ENCODE assay signal across 9 mouse cellular contexts in genomic region chr14:79843135-79843550, GRCm38 (mm10).
DNase-seq lines count a peak whose midpoint lies in the region; ATAC-seq lines count a peak whose summit lies in the region.
"Had no signal": no experiment of that assay in that cellular context is flagged by ENCODE, and none has a peak within 500 bp of the region (broad histone marks: within the 10 kb centered on the region; RNA-seq: fewer than 3 reads in every experiment).

No protein-coding gene starts in this region.

- H3K4me3 ChIP-seq in limb, embryonic 11.5 days (ENCODE audit: low read depth, low read length): no peak overlapping the region
- H3K4me3 ChIP-seq in limb, embryonic 10.5 days: no peak overlapping the region
- H3K4me3 ChIP-seq in embryonic facial prominence, embryonic 11.5 days (ENCODE audit: low read depth, low read length): no peak overlapping the region
- no peak overlapping the region for H3K4me3 ChIP-seq in limb, embryonic 12.5 days (replicated peaks)
- H3K4me3 ChIP-seq: embryonic facial prominence, embryonic 12.5 days had no signal

- no peak overlapping the region for H3K27ac ChIP-seq in limb, embryonic 11.5 days (replicated peaks; ENCODE audit: low read depth, low read length)
- H3K27ac ChIP-seq in limb, embryonic 10.5 days: no peak overlapping the region
- no peak overlapping the region for H3K27ac ChIP-seq in embryonic facial prominence, embryonic 11.5 days (replicated peaks; ENCODE audit: low read depth, low read length)
- no peak overlapping the region for H3K27ac ChIP-seq in limb, embryonic 12.5 days
- H3K27ac ChIP-seq: embryonic facial prominence, embryonic 12.5 days had no signal

- H3K36me3 ChIP-seq in limb, embryonic 11.5 days (ENCODE audit: control insufficient read depth, insufficient read depth, low read length): no peaks in the 10 kb centered on the region
- H3K36me3 ChIP-seq in limb, embryonic 10.5 days: no peaks in the 10 kb centered on the region
- no peaks in the 10 kb centered on the region for H3K36me3 ChIP-seq in embryonic facial prominence, embryonic 11.5 days (replicated peaks; ENCODE audit: control insufficient read depth, insufficient read depth, low read depth, low read length)
- no peaks in the 10 kb centered on the region for H3K36me3 ChIP-seq in limb, embryonic 12.5 days
- H3K36me3 ChIP-seq: embryonic facial prominence, embryonic 12.5 days had no signal

- 0 out of 2 replicates have a peak, but pooled peaks cover 2% of the 10 kb centered on the region for H3K27me3 ChIP-seq in limb, embryonic 11.5 days (ENCODE audit: control insufficient read depth, insufficient read depth, low read length)
- H3K27me3 ChIP-seq in limb, embryonic 10.5 days (ENCODE audit: low read depth, poor library complexity, severe bottlenecking): 0 out of 2 replicates have a peak, but pooled peaks cover 13% of the 10 kb centered on the region
- H3K27me3 ChIP-seq in embryonic facial prominence, embryonic 11.5 days (ENCODE audit: control insufficient read depth, insufficient read depth, low read length): no peaks in the 10 kb centered on the region
- H3K27me3 ChIP-seq in limb, embryonic 12.5 days: peaks cover 6% of the 10 kb centered on the region; the same call in 1 of the 2 replicates
- H3K27me3 ChIP-seq: embryonic facial prominence, embryonic 12.5 days had no signal

- no peak overlapping the region for H3K4me2 ChIP-seq in limb, embryonic 11.5 days (ENCODE audit: low read depth, severe bottlenecking)
- no peak overlapping the region for H3K4me2 ChIP-seq in embryonic facial prominence, embryonic 11.5 days (ENCODE audit: low read depth, low read length)
- peak overlapping the region; percentile 23; the same call in 1 of the 2 replicates for H3K4me2 ChIP-seq in limb, embryonic 12.5 days
- H3K4me2 ChIP-seq: embryonic facial prominence, embryonic 12.5 days had no signal

- ATAC-seq in limb, embryonic 11.5 days (ENCODE audit: insufficient number of reproducible peaks, low FRiP score, low TSS enrichment, low read depth): no peak
- ATAC-seq in embryonic facial prominence, embryonic 11.5 days (replicated peaks; ENCODE audit: insufficient number of reproducible peaks, low FRiP score, low TSS enrichment, low read depth): no peak; the same call in 1 of the 2 replicates
- ATAC-seq in limb, embryonic 12.5 days (ENCODE audit: insufficient number of reproducible peaks, insufficient read depth, low FRiP score, low TSS enrichment, low read depth): no peak

- DNase-seq in adrenal gland, postnatal 25 days: peak; percentile 5
- no peak for DNase-seq in adrenal gland, adult 18-20 months (ENCODE audit: low spot score in 2 of 2)
- peak; percentile 48 for DNase-seq in limb, embryonic 11.5 days (ENCODE audit: low spot score)
- no peak for DNase-seq in limb, embryonic 10.5 days (ENCODE audit: low spot score)
- DNase-seq in embryonic facial prominence, embryonic 11.5 days (ENCODE audit: low spot score): peak; percentile 59
- DNase-seq in spleen, adult 12 weeks (ENCODE audit: low spot score): no peak
- no peak for DNase-seq in spleen, postnatal 14 days (ENCODE audit: low spot score in 2 of 2)

- no peaks in the 10 kb centered on the region for H3K4me1 ChIP-seq in limb, embryonic 11.5 days (ENCODE audit: control insufficient read depth, insufficient read depth, low read length)
- no peaks in the 10 kb centered on the region for H3K4me1 ChIP-seq in limb, embryonic 10.5 days
- H3K4me1 ChIP-seq in embryonic facial prominence, embryonic 11.5 days (ENCODE audit: control insufficient read depth, insufficient read depth, low read length): no peaks in the 10 kb centered on the region
- no peaks in the 10 kb centered on the region for H3K4me1 ChIP-seq in limb, embryonic 12.5 days (replicated peaks)
- H3K4me1 ChIP-seq: embryonic facial prominence, embryonic 12.5 days had no signal

- H3K9ac ChIP-seq in limb, embryonic 11.5 days (ENCODE audit: low read length): no peak overlapping the region
- no peak overlapping the region for H3K9ac ChIP-seq in embryonic facial prominence, embryonic 11.5 days (replicated peaks; ENCODE audit: low read length)
- no peak overlapping the region for H3K9ac ChIP-seq in limb, embryonic 12.5 days (replicated peaks)
- H3K9ac ChIP-seq: embryonic facial prominence, embryonic 12.5 days had no signal

- no peaks in the 10 kb centered on the region for H3K9me3 ChIP-seq in limb, embryonic 11.5 days (ENCODE audit: control insufficient read depth, low read length)
- H3K9me3 ChIP-seq in limb, embryonic 10.5 days (replicated peaks): no peaks in the 10 kb centered on the region
- no peaks in the 10 kb centered on the region for H3K9me3 ChIP-seq in embryonic facial prominence, embryonic 11.5 days (replicated peaks; ENCODE audit: control insufficient read depth, low read length)
- H3K9me3 ChIP-seq in limb, embryonic 12.5 days: no peaks in the 10 kb centered on the region
- H3K9me3 ChIP-seq: embryonic facial prominence, embryonic 12.5 days had no signal

- WGBS in limb, embryonic 11.5 days: 16% methylated on average over 13 of the region's 13 CpGs
- 15% methylated on average over 13 of the region's 13 CpGs for WGBS in limb, embryonic 10.5 days
- 14% methylated on average over 13 of the region's 13 CpGs for WGBS in embryonic facial prominence, embryonic 11.5 days
- 19% methylated on average over 13 of the region's 13 CpGs for WGBS in limb, embryonic 12.5 days

Comparison
In these comparisons a context has a peak if more than half of its experiments do, and no peak if none do; other contexts are left out.
1. DNase-seq: peak in adrenal gland, postnatal 25 days (single experiment), limb, embryonic 11.5 days (single experiment) and embryonic facial prominence, embryonic 11.5 days (single experiment); none in adrenal gland, adult 18-20 months (0 of 2), limb, embryonic 10.5 days (single experiment), spleen, adult 12 weeks (single experiment) and spleen, postnatal 14 days (0 of 2).